Mouse (Mus musculus) mesoderm, embryonic 11.5 days (tissue): ENCODE measurements around the gene Fahd2a.
A peak's percentile ranks its signal among the peaks of the same experiment; 100 is the strongest.

Experiments used
- DNase-seq: peaks from one replicate; pipeline ENCODE4 v3.0.0-alpha.2; 2012; ENCODE audit warnings: low read depth, low spot score

The Fahd2a gene

DNA sequence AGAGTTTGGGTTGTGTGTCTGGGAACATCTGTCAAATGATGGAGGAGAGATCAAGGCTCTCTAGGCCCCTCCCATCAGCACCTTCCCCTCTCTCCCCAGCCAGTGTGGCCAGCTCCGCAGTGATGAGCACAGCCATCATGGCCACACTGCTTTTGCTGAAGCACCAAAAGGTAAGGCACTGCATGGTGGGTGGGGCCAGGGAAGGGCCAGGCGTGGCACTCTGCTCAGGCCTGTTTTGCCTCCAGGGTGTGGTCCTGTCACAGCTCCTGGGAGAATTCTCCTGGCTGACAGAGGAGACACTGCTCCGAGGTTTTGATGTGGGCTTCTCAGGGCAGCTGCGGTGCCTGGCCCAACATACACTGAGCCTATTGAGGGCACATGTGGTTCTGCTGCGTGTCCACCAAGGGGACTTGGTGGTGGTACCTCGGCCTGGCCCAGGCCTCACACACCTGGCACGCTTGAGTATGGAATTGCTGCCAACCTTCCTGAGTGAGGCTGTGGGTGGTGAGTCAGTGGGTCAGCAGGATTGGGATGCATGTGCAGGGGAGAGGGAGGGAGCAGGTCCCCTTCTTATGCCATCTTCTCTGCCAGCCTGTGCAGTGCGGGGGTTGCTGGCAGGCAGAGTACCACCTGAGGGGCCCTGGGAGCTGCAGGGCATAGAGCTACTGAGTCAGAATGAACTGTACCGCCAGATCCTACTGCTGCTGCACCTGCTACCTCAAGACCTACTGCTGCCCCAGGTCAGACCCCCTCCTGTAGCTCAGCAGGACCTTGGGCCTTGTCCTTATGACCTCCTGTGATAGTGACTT is 10.7 kb downstream of the Fahd2a start:
- no peak for DNase-seq

DNA sequence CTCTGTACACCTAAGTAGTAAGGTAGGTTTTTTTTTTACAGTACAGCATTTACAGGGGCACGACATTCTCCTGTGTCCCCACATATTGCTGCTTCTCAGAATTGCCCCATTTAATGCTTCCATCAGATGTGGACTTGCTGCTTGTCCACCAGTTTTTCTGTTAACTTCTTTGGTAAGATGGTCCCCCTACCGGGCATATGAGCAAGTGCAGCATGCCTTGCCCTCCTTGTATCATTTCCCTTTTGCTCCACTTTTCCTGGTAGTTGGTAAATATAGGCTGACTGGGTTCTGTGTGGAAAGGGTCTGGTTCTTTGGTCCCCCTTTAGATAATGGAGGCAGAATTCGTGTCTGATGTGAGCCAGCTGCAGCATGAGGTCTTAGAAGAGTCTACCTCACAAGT is 14.1 kb downstream of the Fahd2a start:
- peak; percentile 54 for DNase-seq

DNA sequence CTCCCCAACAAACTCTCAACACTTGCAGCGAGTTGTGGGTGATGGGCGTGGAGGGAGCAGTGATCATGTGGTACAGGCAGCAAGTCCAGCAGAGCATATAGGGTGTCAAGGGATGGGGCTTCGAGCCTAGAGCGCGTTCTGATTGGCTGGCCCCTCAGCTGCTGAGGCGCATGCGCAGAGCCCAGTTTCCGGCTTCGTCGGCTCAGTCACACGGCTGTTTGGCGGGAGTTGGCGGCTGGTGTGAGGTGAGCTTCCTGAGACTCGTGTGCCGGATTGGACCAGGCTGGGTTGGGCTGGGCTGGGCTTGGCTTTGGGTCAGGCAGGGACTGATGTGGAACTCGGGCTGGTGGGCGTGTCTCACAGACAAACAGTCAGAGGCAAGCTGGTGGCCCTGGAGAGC is 19.4 kb downstream of the Fahd2a start, which contains the start of gene Gpat2:
Gpat2 (plus strand) TSS at position 223 of the 400 bp plus-strand sequence.
- DNase-seq = no peak

DNA sequence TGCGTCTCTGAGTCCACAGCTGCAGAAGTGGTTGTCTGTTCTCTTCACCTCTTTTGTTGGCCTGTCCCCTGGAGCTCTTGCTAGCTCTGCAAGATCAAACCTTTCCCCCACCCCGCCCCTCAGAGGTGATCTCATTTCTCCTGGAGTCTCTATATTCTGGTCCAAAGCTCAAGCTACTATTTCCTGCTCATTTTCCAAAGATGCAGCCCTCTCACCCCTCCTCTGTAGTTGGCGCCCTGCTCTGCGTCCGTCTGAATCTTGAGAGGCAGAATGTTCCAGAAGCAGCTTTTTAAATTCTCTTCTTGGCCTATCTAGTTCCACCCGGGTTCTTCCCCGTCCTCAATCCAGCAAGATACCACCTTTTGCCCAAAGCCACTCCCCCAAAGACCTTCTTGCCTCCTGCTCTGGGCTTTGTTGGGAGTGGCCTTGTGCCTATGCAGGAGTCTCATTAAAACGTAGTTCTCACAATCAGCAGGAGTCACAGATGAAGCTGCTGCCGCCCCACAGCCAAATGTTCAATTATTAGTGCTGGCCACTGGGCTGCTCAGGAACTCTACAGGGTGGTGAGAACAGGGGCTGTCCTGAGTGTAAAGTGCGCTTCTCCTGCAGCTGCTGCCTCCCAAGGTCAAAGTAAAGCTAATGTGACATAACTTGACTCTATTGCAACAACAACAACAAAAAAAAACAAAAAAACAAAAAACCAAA is 25.9 kb downstream of the Fahd2a start:
- DNase-seq = no peak

DNA sequence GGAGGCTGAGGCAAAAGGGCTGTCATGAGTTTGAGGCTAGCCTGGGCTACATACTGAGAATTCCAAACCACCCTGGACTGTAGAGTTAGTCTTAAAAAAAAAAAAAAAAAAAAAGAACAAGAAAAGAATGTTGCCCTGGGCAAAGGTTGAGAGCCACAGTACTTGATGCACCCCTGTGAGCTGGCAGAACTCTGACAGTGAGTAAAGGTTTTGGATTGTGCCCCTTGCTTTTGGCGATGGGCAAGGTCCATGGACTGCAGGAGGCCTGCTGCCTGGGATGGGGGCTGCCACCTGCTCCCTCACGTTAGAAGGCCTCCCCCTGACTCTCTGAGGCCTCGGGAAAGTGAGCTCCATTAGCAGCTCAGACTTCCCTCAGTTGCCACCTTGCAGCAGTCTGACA is 27.7 kb downstream of the Fahd2a start:
- no peak for DNase-seq

DNA sequence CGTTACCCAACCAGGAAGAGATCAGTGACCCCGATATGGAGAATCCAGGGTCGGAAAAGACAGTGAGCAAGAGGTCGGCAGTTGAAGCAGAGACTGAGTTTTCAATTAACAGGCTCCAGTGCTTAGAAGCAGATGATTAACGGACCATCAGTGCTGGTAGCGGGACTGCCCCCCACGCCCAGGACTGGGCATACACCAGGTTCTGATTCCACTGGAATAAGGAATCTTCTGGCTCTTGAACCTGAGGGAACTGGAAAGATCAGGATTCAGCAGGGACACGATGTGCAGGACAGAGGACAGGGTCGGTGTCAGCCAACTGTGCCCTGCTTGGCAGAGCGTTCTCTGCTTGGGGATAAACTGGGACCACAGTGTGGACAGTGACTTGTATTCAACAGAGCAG is 28.6 kb downstream of the Fahd2a start:
- no peak for DNase-seq

DNA sequence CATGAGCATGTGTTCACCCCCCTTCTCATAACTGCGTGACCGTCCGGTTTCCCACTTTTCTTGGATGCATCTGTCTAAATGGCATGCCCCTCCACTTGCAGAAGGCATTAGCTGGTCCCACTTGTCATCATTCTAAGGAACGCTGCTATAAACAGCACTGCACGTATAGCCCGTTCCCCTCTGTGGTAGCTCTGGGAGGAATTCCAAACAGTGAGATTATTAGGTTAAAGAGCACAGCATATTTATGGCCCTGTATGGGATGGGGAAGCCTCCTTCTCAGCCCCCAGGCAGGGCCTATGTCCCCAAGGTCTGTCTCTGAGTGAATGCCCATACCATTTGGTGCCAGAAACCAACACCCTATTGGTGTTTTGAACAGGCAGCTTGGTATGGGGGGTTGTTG is 33.2 kb downstream of the Fahd2a start:
- DNase-seq = no peak

DNA sequence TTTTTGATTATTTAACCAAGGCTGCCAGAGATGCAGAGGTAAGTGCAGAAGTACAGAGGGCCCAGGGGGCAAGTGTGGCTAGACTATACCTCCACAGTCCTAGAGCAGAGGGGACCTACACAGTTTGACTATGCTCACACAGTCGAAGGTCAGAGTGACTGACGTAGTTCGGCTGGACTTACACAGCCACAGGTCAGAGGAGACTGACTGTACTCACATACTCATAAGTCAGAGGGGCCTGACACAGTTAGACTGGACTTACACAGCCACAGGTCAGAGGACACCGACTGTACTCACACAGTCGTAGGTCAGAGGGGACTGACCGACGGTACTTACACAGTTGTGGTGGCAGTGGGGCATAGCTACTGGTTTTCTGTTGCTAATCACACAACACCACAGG is 45.6 kb downstream of the Fahd2a start:
- DNase-seq = no peak

DNA sequence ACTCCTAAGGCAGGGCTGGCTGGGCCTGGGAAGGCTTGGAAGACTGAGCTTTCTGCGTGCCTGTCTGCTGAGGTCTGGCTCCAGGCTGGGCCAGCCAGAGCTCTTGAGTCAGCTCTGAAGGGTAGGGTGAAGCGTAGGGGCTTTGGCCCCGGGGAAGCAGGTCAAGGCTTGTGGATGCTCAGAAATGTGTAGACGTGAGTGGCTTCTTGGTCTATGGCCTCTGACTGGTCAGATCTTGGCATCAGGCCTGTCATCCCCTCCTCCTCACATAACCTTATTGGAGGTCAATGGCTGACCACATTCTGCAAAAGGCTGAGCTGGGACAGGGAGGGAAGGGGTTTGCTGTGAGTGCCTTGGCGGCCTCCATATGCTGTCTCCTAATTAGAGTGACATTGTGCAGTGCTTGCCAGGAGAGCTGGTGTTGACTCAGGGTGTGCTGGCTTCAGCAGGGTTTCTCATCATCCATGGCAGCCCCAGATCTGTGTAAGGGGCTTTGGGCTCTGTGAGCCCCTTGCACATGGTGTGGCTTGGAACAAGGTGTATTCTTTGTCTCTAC is 49.7 kb downstream of the Fahd2a start:
- no peak for DNase-seq

DNA sequence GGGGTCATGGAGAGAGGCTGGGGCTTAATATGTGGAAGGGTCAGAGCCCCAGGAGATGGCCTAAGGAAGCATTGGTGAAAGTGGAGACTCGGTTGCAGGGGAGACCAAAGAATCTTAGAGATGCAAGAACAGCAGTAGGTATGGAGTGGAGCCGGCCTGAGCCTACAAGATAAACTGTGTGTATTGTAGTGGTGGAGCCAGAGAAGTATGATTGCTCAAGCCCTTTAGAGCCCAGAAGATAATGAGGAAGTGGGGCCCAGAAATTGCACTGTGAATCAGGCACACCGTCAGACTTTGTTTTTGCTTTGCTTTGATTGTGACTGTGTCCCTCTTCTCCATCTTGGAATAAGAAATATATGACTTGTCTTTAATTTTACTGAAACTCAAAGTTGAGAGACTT is 53.0 kb downstream of the Fahd2a start:
- no peak for DNase-seq

DNA sequence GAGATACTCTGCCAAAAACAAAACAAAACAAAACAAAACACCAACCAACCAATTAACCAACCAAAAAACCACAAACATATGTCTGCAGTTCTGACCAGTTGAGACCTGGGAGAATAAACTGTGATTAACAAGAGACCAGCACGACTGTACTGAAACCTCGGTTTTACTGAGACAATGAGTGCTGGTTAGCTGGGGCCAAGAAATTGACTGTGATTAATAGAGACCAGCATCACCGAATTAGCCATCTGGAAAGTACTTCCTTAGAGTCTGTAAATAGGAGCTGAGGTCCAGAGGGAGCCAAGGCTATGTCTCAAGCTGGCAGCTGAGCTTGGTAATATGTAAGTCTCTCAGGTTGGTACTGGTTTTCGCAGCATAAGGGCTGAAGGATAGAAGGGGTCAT is 53.5 kb downstream of the Fahd2a start:
- DNase-seq = no peak

DNA sequence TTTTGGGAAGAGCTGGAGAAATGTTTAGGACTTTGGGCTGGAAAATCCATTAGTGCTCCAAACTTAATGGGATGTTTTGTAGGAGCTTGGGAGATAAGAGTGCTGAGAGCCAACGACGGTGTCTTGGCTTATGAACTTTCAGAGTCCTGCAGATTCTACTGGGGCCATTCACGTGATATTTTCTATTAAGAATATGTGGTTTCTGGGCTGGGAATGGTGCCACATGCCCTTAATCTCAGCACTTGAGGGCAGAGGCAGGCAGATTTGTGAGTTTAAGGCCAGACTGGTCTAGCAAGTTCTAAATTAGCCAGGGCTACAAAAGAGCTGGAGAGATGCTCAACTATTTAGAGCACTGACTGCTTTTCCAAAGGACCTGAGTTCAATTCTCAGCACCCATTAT is 54.0 kb downstream of the Fahd2a start:
- DNase-seq = no peak

DNA sequence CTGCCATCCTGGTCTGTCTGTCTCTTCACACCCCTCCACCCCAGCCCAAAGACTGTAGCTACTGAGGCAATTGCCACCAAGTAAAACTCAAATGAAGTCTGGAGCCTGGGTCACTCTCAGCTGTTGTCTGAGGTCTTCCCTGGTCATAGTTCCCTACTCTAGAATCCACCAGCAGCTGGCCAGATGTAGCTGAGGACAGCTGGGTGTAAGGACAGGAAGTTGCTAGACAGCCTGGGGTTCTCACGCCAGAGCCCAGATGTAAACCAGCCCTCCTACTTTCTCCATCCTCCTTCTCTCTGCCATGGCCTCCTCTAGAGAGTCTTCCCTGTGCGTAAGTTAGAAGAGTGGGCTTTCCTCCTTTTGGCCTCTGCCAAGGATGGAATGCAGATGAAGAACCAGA is 56.8 kb downstream of the Fahd2a start:
- no peak for DNase-seq
